Mouse (Mus musculus): ENCODE measurements at regions not wholly inside any gene's neighbourhood (a gene's known extent, or its start where the extent isn't known, plus 50 kb on each side); places are given as distances from the start of the nearest gene placed in this dataset. TPM values are rescaled to one million over a fixed set of nuclear protein-coding genes. Genes with fewer than 3 reads are reported as not detected.
A peak's percentile ranks its signal among the peaks of the same experiment; 100 is the strongest.

GRCm38 (mm10) chr16:77662107-77662518, 60.2 kb upstream of the Gm11146 start:
- H3K36me3 ChIP-seq: no peaks in the 10 kb centered on the region
- ATAC-seq: peak; percentile 93
- H3K9me3 ChIP-seq: no peaks in the 10 kb centered on the region
- WGBS: 7% methylated on average over 4 of the region's 4 CpGs
- peak overlapping the region; percentile 40 for H3K4me2 ChIP-seq (replicated peaks)
- H3K4me1 ChIP-seq (replicated peaks): peaks cover 36% of the 10 kb centered on the region
- no peak overlapping the region; the same call in 1 of the 2 replicates for H3K9ac ChIP-seq (replicated peaks)
- H3K4me3 ChIP-seq (replicated peaks): no peak overlapping the region
- H3K27me3 ChIP-seq: no peaks in the 10 kb centered on the region
- peak overlapping the region; percentile 92 for H3K27ac ChIP-seq

GRCm38 (mm10) chr16:77653306-77653705, 51.4 kb upstream of the Gm11146 start:
- Histone ChIP-seq H3K27ac (peak overlapping the region; percentile 31; the same call in 1 of the 2 replicates), H3K27me3 (no peaks in the 10 kb centered on the region), H3K4me3 (replicated peaks) (no peak overlapping the region), H3K9ac (replicated peaks) (no peak overlapping the region), H3K4me2 (replicated peaks) (no peak overlapping the region), H3K9me3 (no peaks in the 10 kb centered on the region), H3K4me1 (replicated peaks) (peaks cover 22% of the 10 kb centered on the region), H3K36me3 (no peaks in the 10 kb centered on the region)
- ATAC-seq: no peak
- WGBS: 58% methylated on average over 3 of the region's 3 CpGs

Small RNA genes in the stretch of these regions (microRNA-seq; reads per million reads assigned to microRNA genes)
- gene Gm25025: not detected

Data from midbrain, embryonic 13.5 days (tissue).